8 mouse cellular contexts compared by ENCODE assay signal in genomic region chr2:102463587-102464341, GRCm38 (mm10). TPM values are rescaled to one million over a fixed set of nuclear protein-coding genes. Genes with fewer than 3 reads are reported as not detected.
DNase-seq lines count a peak whose midpoint lies in the region; ATAC-seq and TF ChIP-seq lines count a peak whose summit lies in the region.

No protein-coding gene starts in this region.

- no peak for ATAC-seq in intestine, embryonic 14.5 days (replicated peaks; ENCODE audit: low FRiP score, low TSS enrichment, low read depth)
- ATAC-seq in intestine, postnatal 0 days: no peak
- ATAC-seq in forebrain, embryonic 14.5 days: peak; percentile 61; the same call in 1 of the 2 replicates
- ATAC-seq in hindbrain, embryonic 11.5 days (ENCODE audit: low FRiP score): no peak
- peak; percentile 67; the same call in 1 of the 2 replicates for ATAC-seq in lung, embryonic 15.5 days (ENCODE audit: borderline replicate concordance, extremely low read depth, low FRiP score, low TSS enrichment)
- ATAC-seq in liver, postnatal 0 days: no peak

- H3K4me1 ChIP-seq in intestine, embryonic 14.5 days (replicated peaks; ENCODE audit: control insufficient read depth, insufficient read depth, low read length): no peaks in the 10 kb centered on the region; the same call in 1 of the 2 replicates
- no peaks in the 10 kb centered on the region for H3K4me1 ChIP-seq in intestine, postnatal 0 days (replicated peaks; ENCODE audit: control insufficient read depth, insufficient read depth, low read length)
- no peaks in the 10 kb centered on the region for H3K4me1 ChIP-seq in forebrain, embryonic 14.5 days (ENCODE audit: control insufficient read depth, insufficient read depth, low read length)
- H3K4me1 ChIP-seq in hindbrain, embryonic 11.5 days (replicated peaks; ENCODE audit: control insufficient read depth, insufficient read depth, low read length): no peaks in the 10 kb centered on the region
- peaks cover 10% of the 10 kb centered on the region for H3K4me1 ChIP-seq in lung, embryonic 15.5 days
- H3K4me1 ChIP-seq in liver, postnatal 0 days (ENCODE audit: insufficient read depth): no peaks in the 10 kb centered on the region

- no peaks in the 10 kb centered on the region for H3K9me3 ChIP-seq in intestine, embryonic 14.5 days (ENCODE audit: control insufficient read depth, low read length)
- H3K9me3 ChIP-seq in intestine, postnatal 0 days (ENCODE audit: control insufficient read depth): no peaks in the 10 kb centered on the region
- no peaks in the 10 kb centered on the region for H3K9me3 ChIP-seq in forebrain, embryonic 14.5 days (replicated peaks; ENCODE audit: control insufficient read depth, low read length)
- no peaks in the 10 kb centered on the region for H3K9me3 ChIP-seq in hindbrain, embryonic 11.5 days (ENCODE audit: control insufficient read depth, low read length)
- H3K9me3 ChIP-seq in lung, embryonic 15.5 days: no peaks in the 10 kb centered on the region
- no peaks in the 10 kb centered on the region for H3K9me3 ChIP-seq in liver, postnatal 0 days (ENCODE audit: low read length)

- 0 out of 2 replicates have a peak overlapping the region, but pooled peaks have one; percentile 18 for H3K27ac ChIP-seq in intestine, embryonic 14.5 days (ENCODE audit: low read depth)
- H3K27ac ChIP-seq in intestine, postnatal 0 days (ENCODE audit: low read depth, low read length): no peak overlapping the region
- peak overlapping the region; percentile 23; the same call in 1 of the 2 replicates for H3K27ac ChIP-seq in forebrain, embryonic 14.5 days (ENCODE audit: low read depth, low read length)
- 0 out of 2 replicates have a peak overlapping the region, but pooled peaks have one; percentile 10 for H3K27ac ChIP-seq in hindbrain, embryonic 11.5 days (ENCODE audit: low read depth, low read length)
- H3K27ac ChIP-seq in lung, embryonic 15.5 days: peak overlapping the region; percentile 66
- H3K27ac ChIP-seq in liver, postnatal 0 days (ENCODE audit: low read depth): no peak overlapping the region

- H3K27me3 ChIP-seq in intestine, embryonic 14.5 days (replicated peaks; ENCODE audit: control insufficient read depth, insufficient read depth, low read length): no peaks in the 10 kb centered on the region
- no peaks in the 10 kb centered on the region for H3K27me3 ChIP-seq in intestine, postnatal 0 days (replicated peaks; ENCODE audit: control insufficient read depth, insufficient read depth, low read length)
- no peaks in the 10 kb centered on the region for H3K27me3 ChIP-seq in forebrain, embryonic 14.5 days (replicated peaks; ENCODE audit: control insufficient read depth, insufficient read depth, low read length)
- no peaks in the 10 kb centered on the region for H3K27me3 ChIP-seq in hindbrain, embryonic 11.5 days (ENCODE audit: control insufficient read depth, insufficient read depth, low read length)
- no peaks in the 10 kb centered on the region for H3K27me3 ChIP-seq in lung, embryonic 15.5 days
- no peaks in the 10 kb centered on the region for H3K27me3 ChIP-seq in liver, postnatal 0 days (ENCODE audit: insufficient read depth, low read length)

- no peak overlapping the region for H3K4me2 ChIP-seq in intestine, embryonic 14.5 days (ENCODE audit: low read length)
- H3K4me2 ChIP-seq in intestine, postnatal 0 days (replicated peaks; ENCODE audit: low read depth): no peak overlapping the region
- H3K4me2 ChIP-seq in forebrain, embryonic 14.5 days (ENCODE audit: low read length): no peak overlapping the region
- no peak overlapping the region for H3K4me2 ChIP-seq in hindbrain, embryonic 11.5 days (replicated peaks; ENCODE audit: low read depth, low read length)
- H3K4me2 ChIP-seq in lung, embryonic 15.5 days: no peak overlapping the region
- H3K4me2 ChIP-seq in liver, postnatal 0 days (ENCODE audit: low read depth, low read length): no peak overlapping the region

- no peak for DNase-seq in intestine, embryonic 14.5 days (ENCODE audit: low spot score)
- DNase-seq in forebrain, embryonic 14.5 days (ENCODE audit: low spot score): peak; percentile 57
- peak; percentile 20 for DNase-seq in hindbrain, embryonic 11.5 days (ENCODE audit: low spot score)
- DNase-seq in right cerebral cortex, adult 2 months (ENCODE audit: low spot score in 2 of 2): peak; percentile 42 to 50
- DNase-seq in liver, postnatal 0 days: no peak
- DNase-seq in adrenal gland, adult 8-10 months: no peak

- TF ChIP-seq EP300 in liver, postnatal 0 days (IDR thresholded peaks at IDR 0.05; ENCODE audit: low read depth): no peak

- no peaks in the 10 kb centered on the region for H3K36me3 ChIP-seq in intestine, embryonic 14.5 days (ENCODE audit: control insufficient read depth, insufficient read depth, low read length)
- no peaks in the 10 kb centered on the region for H3K36me3 ChIP-seq in intestine, postnatal 0 days (ENCODE audit: control insufficient read depth, insufficient read depth)
- H3K36me3 ChIP-seq in forebrain, embryonic 14.5 days (ENCODE audit: control insufficient read depth, insufficient read depth, low read length): no peaks in the 10 kb centered on the region
- no peaks in the 10 kb centered on the region for H3K36me3 ChIP-seq in hindbrain, embryonic 11.5 days (ENCODE audit: control insufficient read depth, insufficient read depth, low read length)
- H3K36me3 ChIP-seq in lung, embryonic 15.5 days: no peaks in the 10 kb centered on the region
- no peaks in the 10 kb centered on the region for H3K36me3 ChIP-seq in liver, postnatal 0 days (replicated peaks; ENCODE audit: insufficient read depth, low read length)

- no peak for TF ChIP-seq CTCF in intestine, postnatal 0 days (IDR thresholded peaks at IDR 0.05; ENCODE audit: low read depth)
- TF ChIP-seq CTCF in liver, postnatal 0 days (IDR thresholded peaks at IDR 0.05; ENCODE audit: low read depth): no peak

- WGBS in intestine, embryonic 14.5 days: 48% methylated on average over 12 of the region's 12 CpGs
- WGBS in intestine, postnatal 0 days: 46% methylated on average over 12 of the region's 12 CpGs
- WGBS in forebrain, embryonic 14.5 days: 54% methylated on average over 12 of the region's 12 CpGs
- 56% methylated on average over 12 of the region's 12 CpGs for WGBS in hindbrain, embryonic 11.5 days
- WGBS in lung, embryonic 15.5 days: 33% methylated on average over 12 of the region's 12 CpGs
- 62% methylated on average over 12 of the region's 12 CpGs for WGBS in liver, postnatal 0 days (ENCODE audit: insufficient replicate concordance)

- H3K4me3 ChIP-seq in intestine, embryonic 14.5 days (ENCODE audit: low read depth, low read length): no peak overlapping the region
- no peak overlapping the region for H3K4me3 ChIP-seq in intestine, postnatal 0 days (ENCODE audit: low read depth, low read length)
- no peak overlapping the region for H3K4me3 ChIP-seq in forebrain, embryonic 14.5 days (ENCODE audit: low read depth, low read length)
- H3K4me3 ChIP-seq in hindbrain, embryonic 11.5 days (ENCODE audit: low read depth, low read length): no peak overlapping the region
- H3K4me3 ChIP-seq in lung, embryonic 15.5 days: no peak overlapping the region
- no peak overlapping the region for H3K4me3 ChIP-seq in liver, postnatal 0 days (ENCODE audit: low read depth, low read length)

- no peak overlapping the region for H3K9ac ChIP-seq in intestine, embryonic 14.5 days (ENCODE audit: low read length)
- no peak overlapping the region for H3K9ac ChIP-seq in intestine, postnatal 0 days (ENCODE audit: low read depth, low read length)
- no peak overlapping the region for H3K9ac ChIP-seq in forebrain, embryonic 14.5 days (ENCODE audit: low read length)
- H3K9ac ChIP-seq in hindbrain, embryonic 11.5 days (ENCODE audit: low read depth, low read length): no peak overlapping the region
- no peak overlapping the region for H3K9ac ChIP-seq in lung, embryonic 15.5 days
- no peak overlapping the region for H3K9ac ChIP-seq in liver, postnatal 0 days (replicated peaks)

RNA-seq across cellular contexts. Expression of gene Fjx1, which starts 11.5 kb away (rescaled TPM):
- 7.9 and 8.9 TPM in 2 replicates for polyA plus RNA-seq in intestine, embryonic 14.5 days (2014; fragmentation: Nextera tagmentation; extraction: Ambion mirVana)
- 3.8 TPM in 2 replicates for polyA plus RNA-seq in intestine, postnatal 0 days (2015; fragmentation: Nextera tagmentation; extraction: Ambion mirVana)
- 21.7 and 25.0 TPM in 2 replicates for polyA plus RNA-seq in forebrain, embryonic 14.5 days (2014; fragmentation: Nextera tagmentation; extraction: Ambion mirVana)
- polyA plus RNA-seq in hindbrain, embryonic 11.5 days (2014; fragmentation: Nextera tagmentation; extraction: Ambion mirVana): 17.2 and 21.9 TPM in 2 replicates
- 5.3 and 6.6 TPM in 2 replicates for polyA plus RNA-seq in lung, embryonic 15.5 days (2015; fragmentation: Nextera tagmentation; extraction: Ambion mirVana)
- polyA plus RNA-seq in liver, postnatal 0 days (2015; fragmentation: Nextera tagmentation; extraction: Ambion mirVana): 0.43 and 0.44 TPM in 2 replicates
- total RNA-seq in adrenal gland, adult 8-10 months (2022): under 1 TPM; 0.40 to 0.65 (median 0.55) TPM

RNA-seq across cellular contexts. Expression of gene Trim44, which starts 56.1 kb away (rescaled TPM):
- 30.8 and 33.5 TPM in 2 replicates for polyA plus RNA-seq in intestine, embryonic 14.5 days (2014; fragmentation: Nextera tagmentation; extraction: Ambion mirVana)
- polyA plus RNA-seq in intestine, postnatal 0 days (2015; fragmentation: Nextera tagmentation; extraction: Ambion mirVana): 10.7 and 12.3 TPM in 2 replicates
- polyA plus RNA-seq in forebrain, embryonic 14.5 days (2014; fragmentation: Nextera tagmentation; extraction: Ambion mirVana): 29.8 and 34.6 TPM in 2 replicates
- polyA plus RNA-seq in hindbrain, embryonic 11.5 days (2014; fragmentation: Nextera tagmentation; extraction: Ambion mirVana): 44.3 and 44.6 TPM in 2 replicates
- 25.2 and 27.8 TPM in 2 replicates for polyA plus RNA-seq in lung, embryonic 15.5 days (2015; fragmentation: Nextera tagmentation; extraction: Ambion mirVana)
- polyA plus RNA-seq in liver, postnatal 0 days (2015; fragmentation: Nextera tagmentation; extraction: Ambion mirVana): 4.9 and 5.5 TPM in 2 replicates
- total RNA-seq in adrenal gland, adult 8-10 months (2022): 10 to 100 TPM; 71.9 to 85.6 (median 76.8) TPM

Comparison
In these comparisons a context has a peak if more than half of its experiments do, and no peak if none do; other contexts are left out.
1. H3K27ac ChIP-seq: peak in intestine, embryonic 14.5 days (single experiment), forebrain, embryonic 14.5 days (single experiment), hindbrain, embryonic 11.5 days (single experiment) and lung, embryonic 15.5 days (single experiment); none in intestine, postnatal 0 days (single experiment) and liver, postnatal 0 days (single experiment).
2. ATAC-seq: peak in forebrain, embryonic 14.5 days (single experiment) and lung, embryonic 15.5 days (single experiment); none in intestine, embryonic 14.5 days (single experiment), intestine, postnatal 0 days (single experiment), hindbrain, embryonic 11.5 days (single experiment) and liver, postnatal 0 days (single experiment).
3. DNase-seq: peak in forebrain, embryonic 14.5 days (single experiment), hindbrain, embryonic 11.5 days (single experiment) and right cerebral cortex, adult 2 months (2 of 2); none in intestine, embryonic 14.5 days (single experiment), liver, postnatal 0 days (single experiment) and adrenal gland, adult 8-10 months (single experiment).